Mouse (Mus musculus) bone marrow, adult 2 months (tissue): ENCODE data around the gene Hsd17b13.

Experiments
- CTCF ChIP-seq: fragments of 200-500 bp; IDR thresholded peaks from 2 replicates; pipeline ENCODE4 v1.5.1; 2011; ENCODE audit warnings: low read length, control low read depth; ENCODE audit not compliant: control insufficient read depth, insufficient read depth
- POLR2A ChIP-seq: fragments of 200-500 bp; IDR thresholded peaks from 2 replicates; pipeline ENCODE4 v1.6.1; 2011; ENCODE audit warnings: low read depth, mild to moderate bottlenecking, control low read depth, low read length, borderline replicate concordance; ENCODE audit not compliant: control insufficient read depth

- TF ChIP-seq POLR2A (no peak), CTCF (no peak)
Measured at GRCm38 (mm10) chr5:103928196-103928550, 49.0 kb downstream of the Hsd17b13 start.
